Mouse (Mus musculus): ENCODE measurements around the gene Pfkfb4.

DNA sequence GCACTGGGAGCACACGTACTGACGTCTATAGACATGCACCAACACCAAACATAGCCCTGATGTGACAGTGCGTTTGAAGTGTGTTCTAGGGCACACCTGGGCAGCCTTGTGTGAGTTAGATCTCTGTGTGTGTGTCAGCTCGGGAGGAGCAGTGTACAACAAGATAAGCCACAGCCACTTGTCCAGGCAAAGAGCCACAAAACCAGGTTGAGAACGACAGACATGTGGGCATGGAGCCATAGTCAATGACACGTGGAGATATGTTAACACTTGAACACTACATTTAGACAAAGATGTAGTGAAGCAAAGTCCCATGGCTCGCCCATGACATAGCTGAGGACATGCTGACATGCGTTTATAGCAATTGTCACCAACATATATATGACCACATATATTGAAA lies 21.0 kb upstream of the Pfkfb4 start:
- no peak for TF ChIP-seq HCFC1 (IDR thresholded peaks at IDR 0.05; ENCODE audit: borderline replicate concordance, insufficient read depth, low read length)
- no peak for TF ChIP-seq MAFK (IDR thresholded peaks at IDR 0.05; ENCODE audit: insufficient read depth, low read depth, low read length)
- no peak for TF ChIP-seq ZNF384 (IDR thresholded peaks at IDR 0.05; ENCODE audit: low read depth, low read length)
